Mouse (Mus musculus): ENCODE data around the gene Kcna5.

- TF ChIP-seq CTCF (IDR thresholded peaks at IDR 0.05; ENCODE audit: low read depth, low read length): no peak
- TF ChIP-seq POLR2A (IDR thresholded peaks at IDR 0.05; ENCODE audit: extremely low read depth, insufficient read depth, low read length): no peak
Observed at GRCm38 (mm10) chr6:126535911-126536270, 679 bp upstream of the Kcna5 start.

Data from liver, adult 2 months (tissue).